Mouse (Mus musculus) left cerebral cortex, adult 6 months (tissue): ENCODE data around the gene C1ql4. TPM values are rescaled to one million over a fixed set of nuclear protein-coding genes. Genes with fewer than 3 reads are reported as not detected.

Experiments
- long read RNA-seq, 2 experiments: library from polyadenylated mRNA; unstranded; transcript quantifications; one replicate each; pipeline ENCODE4 v2.0.0; 2019 to 2020
- polyA plus RNA-seq: library from polyadenylated mRNA; unstranded; fragments of <200 nt; fragmentation: Nextera tagmentation; gene quantifications from 2 replicates; pipeline ENCODE4 v1.2.3, GENCODE M21; 2021

The C1ql4 gene
- not detected in 2 replicates for polyA plus RNA-seq
- long read RNA-seq, experiment 1, result 0 reads
- long read RNA-seq, experiment 2, result 0 reads

DNA sequence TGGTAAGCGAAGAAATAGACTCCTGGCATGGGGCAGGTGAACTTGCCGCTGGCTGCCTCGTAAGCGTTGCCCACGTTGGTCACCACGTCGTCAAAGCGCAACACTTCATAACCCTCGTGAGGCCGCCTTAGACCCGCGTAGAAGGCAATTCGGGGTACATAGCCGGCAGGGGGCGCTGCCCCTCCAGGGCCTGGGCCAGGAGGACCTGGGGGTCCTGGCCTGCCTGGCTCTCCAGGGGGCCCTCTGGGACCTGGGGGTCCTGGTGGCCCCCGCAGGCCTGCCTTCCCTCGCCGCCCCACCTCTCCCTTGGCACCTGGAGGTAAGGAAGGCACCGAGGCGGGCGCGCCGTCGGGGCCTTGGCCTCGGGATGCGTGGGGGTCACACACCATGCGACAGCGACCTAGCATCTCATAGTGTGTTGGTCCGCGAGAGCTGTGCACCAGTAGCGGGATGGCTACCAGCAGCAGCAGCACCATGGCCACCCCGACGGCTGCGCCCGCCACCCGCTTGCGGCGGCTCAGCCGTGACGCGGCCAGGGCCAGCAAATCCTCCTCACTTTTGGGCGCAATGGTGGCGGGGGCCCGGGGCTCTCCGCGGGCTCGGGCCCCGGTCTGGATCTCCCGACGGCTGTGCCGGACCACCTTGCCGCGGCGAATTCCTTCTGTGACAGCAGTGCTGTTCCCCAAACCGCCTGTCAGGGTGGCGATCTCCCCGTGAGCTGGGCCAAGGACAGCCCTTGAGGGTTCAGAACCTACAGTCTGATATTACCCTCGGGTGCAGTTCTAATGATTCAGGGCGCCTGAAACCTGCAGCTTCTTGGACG lies at the start of gene C1ql4:
Gene C1ql4, minus strand, starts transcription at position 565 of the 823 bp plus-strand sequence.

DNA sequence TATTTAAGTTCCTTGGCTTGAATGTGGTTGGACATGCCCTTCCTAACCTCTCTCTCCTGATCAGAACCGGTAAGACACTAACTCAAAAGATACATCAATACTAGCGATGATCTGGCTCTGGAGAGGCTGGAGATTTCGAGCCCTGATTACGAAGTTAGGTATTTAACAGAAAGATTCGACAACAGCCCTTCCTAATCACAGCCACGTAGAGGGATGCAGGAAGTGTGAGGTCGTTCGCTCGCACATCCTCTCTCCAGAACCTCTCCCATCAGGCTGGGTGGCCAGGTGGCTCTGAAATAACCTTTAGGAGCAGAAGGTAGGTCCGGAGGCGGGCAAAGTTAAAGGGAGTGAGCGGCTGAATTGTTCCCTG lies 38.1 kb upstream of the C1ql4 start, which contains the start of gene Spats2:
Gene Spats2, plus strand, starts transcription at position 206 of the 370 bp plus-strand sequence.

DNA sequence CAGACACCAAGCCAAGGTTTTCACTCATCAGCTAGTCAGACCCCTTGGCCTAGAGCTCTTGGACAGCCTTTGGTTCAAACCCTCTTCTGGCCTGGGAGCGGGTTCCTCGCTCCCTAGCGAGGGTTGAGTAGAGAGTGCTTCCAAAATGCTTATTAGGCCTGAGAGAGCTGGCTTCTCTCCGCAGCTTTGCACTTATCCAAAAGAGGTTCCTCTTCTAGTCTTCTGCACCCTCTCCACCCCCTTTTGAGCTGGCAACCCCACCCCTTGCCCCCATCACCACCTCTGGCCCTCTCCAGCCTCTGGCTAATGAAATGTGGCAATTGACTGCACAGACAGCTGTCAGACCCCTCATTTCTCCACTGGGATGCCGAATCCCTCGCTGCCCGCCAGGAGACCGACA lies 5.3 kb upstream of the C1ql4 start, which contains the start of gene Dnajc22:
Gene Dnajc22, plus strand, starts transcription at position 301 of the 400 bp plus-strand sequence.

DNA sequence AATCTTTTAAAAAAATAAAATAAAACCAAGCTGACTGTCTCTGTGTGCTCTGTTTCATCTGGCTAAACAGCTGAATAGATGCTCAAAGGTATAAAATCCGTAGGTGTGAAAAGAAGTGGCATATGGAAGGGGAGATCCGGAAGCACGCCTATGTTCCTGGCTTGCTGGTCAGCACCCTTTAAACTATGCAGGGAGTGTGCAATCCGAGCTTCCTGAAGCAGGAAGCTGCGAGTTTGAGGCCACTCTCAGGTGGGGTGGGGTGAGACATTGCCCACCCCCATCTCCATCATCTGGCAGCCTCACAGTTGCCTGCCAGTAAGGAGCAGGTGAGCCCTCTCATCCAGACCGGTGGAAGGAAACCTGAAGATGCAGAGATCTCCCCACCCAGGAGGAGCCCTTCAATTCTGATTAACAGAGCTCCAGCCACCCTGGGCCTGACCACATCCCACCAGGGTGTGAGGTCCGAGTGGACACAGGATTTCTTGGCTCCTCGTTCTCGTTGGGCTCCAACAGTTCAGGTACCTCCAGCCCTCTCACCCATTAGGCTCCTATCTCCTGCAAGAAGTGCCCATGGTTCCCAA lies 13.5 kb downstream of the C1ql4 start, which contains the start of gene Troap:
Gene Troap, plus strand, starts transcription at position 557 of the 581 bp plus-strand sequence.

DNA sequence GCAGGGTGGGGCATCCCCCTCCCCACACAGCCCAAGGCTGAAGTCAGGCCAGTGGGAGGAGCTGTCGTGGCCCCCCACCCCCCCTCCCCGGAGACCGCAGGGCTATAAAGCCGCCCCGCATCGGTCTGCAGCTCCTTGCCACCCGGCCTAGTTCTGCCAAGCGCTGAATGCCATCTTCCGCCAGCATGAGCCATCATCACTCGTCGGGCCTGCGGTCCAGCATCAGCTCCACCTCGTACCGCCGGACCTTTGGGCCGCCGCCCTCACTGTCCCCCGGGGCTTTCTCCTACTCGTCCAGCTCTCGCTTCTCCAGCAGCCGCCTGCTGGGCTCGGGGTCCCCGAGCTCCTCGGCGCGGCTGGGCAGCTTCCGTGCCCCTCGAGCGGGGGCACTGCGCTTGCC lies 32.6 kb downstream of the C1ql4 start, which contains the start of gene Prph:
Gene Prph, plus strand, starts transcription at position 135 of the 400 bp plus-strand sequence.

Other genes starting within 250 kb of the C1ql4 start
- gene Kmt2d, start 216.6 kb downstream of the C1ql4 start, polyA plus RNA-seq, result 9.8 and 13.0 TPM in 2 replicates
- gene Rhebl1, start 193.3 kb downstream of the C1ql4 start, polyA plus RNA-seq, result 9.0 and 9.2 TPM in 2 replicates
- 0.10 and 0.11 TPM in 2 replicates for gene Dhh, start 189.3 kb downstream of the C1ql4 start, polyA plus RNA-seq
- gene Lmbr1l, start 169.6 kb downstream of the C1ql4 start, polyA plus RNA-seq, result 1.4 and 1.8 TPM in 2 replicates
- 1,314 and 1,433 TPM in 2 replicates for gene Tuba1b, start 153.3 kb downstream of the C1ql4 start, polyA plus RNA-seq
- not detected in 2 replicates for gene Gm49450, start 134.3 kb downstream of the C1ql4 start, polyA plus RNA-seq
- 2,725 and 3,450 TPM in 2 replicates for gene Tuba1a, start 134.1 kb downstream of the C1ql4 start, polyA plus RNA-seq
- 2.0 and 2.2 TPM in 2 replicates for gene Tuba1c, start 57.9 kb downstream of the C1ql4 start, polyA plus RNA-seq
- gene Prph, start 32.6 kb downstream of the C1ql4 start, polyA plus RNA-seq, result 1.9 and 2.1 TPM in 2 replicates
- gene Troap, start 13.2 kb downstream of the C1ql4 start, polyA plus RNA-seq, result 0.09 TPM in 1 of 2 replicates, not detected in the other
- 0.32 TPM in 1 of 2 replicates, not detected in the other for gene Dnajc22, start 5.4 kb upstream of the C1ql4 start, polyA plus RNA-seq
- 5.8 and 7.5 TPM in 2 replicates for gene Spats2, start 38.1 kb upstream of the C1ql4 start, polyA plus RNA-seq
- gene Kcnh3, start 137.0 kb upstream of the C1ql4 start, polyA plus RNA-seq, result 14.3 and 20.8 TPM in 2 replicates
- gene Mcrs1, start 164.1 kb upstream of the C1ql4 start, polyA plus RNA-seq, result 105 and 138 TPM in 2 replicates
- 24.3 and 37.1 TPM in 2 replicates for gene Prpf40b, start 207.3 kb upstream of the C1ql4 start, polyA plus RNA-seq
- 0.20 and 0.36 TPM in 2 replicates for gene Fam186b, start 208.1 kb upstream of the C1ql4 start, polyA plus RNA-seq